Mouse (Mus musculus): ENCODE results near the gene Slc4a1.
"Not testable (repeated sequence)": the region's sequence is repeated elsewhere in the genome, so short reads cannot be mapped to it uniquely, and the experiment has no call there.

The Slc4a1 gene

GRCm38 (mm10) chr11:102399610-102400072 is 33.6 kb upstream of the Slc4a1 start:
- in situ Hi-C loops (cut with MboI; ENCODE audit: low sequenced_read_pairs) = no loop called here

- in situ Hi-C loops (cut with MboI; ENCODE audit: low sequenced_read_pairs) = no loop called here
Measured at GRCm38 (mm10) chr11:102399107-102399506, 33.1 kb upstream of the Slc4a1 start.

GRCm38 (mm10) chr11:102398007-102398825 is 32.2 kb upstream of the Slc4a1 start:
- in situ Hi-C loops (cut with MboI; ENCODE audit: low sequenced_read_pairs) = no loop called here

GRCm38 (mm10) chr11:102396671-102397141 is 30.7 kb upstream of the Slc4a1 start:
- in situ Hi-C loops (cut with MboI; ENCODE audit: low sequenced_read_pairs) = no loop called here

- in situ Hi-C loops (cut with MboI; ENCODE audit: low sequenced_read_pairs) = no loop called here
Measured at GRCm38 (mm10) chr11:102396263-102396662, 30.3 kb upstream of the Slc4a1 start.

- in situ Hi-C loops (cut with MboI; ENCODE audit: low sequenced_read_pairs) = no loop called here
Measured at GRCm38 (mm10) chr11:102395250-102395649, 29.2 kb upstream of the Slc4a1 start.

- in situ Hi-C loops (cut with MboI; ENCODE audit: low sequenced_read_pairs) = no loop called here
Measured at GRCm38 (mm10) chr11:102394421-102395124, 28.6 kb upstream of the Slc4a1 start.

- in situ Hi-C loops (cut with MboI; ENCODE audit: low sequenced_read_pairs) = no loop called here
Measured at GRCm38 (mm10) chr11:102393719-102394420, 27.9 kb upstream of the Slc4a1 start.

- in situ Hi-C loops (cut with MboI; ENCODE audit: low sequenced_read_pairs) = no loop called here
Measured at GRCm38 (mm10) chr11:102393238-102393634, 27.2 kb upstream of the Slc4a1 start, which contains the start of gene Rundc3a. Gene Rundc3a (plus strand): TSS chr11:102393403.

GRCm38 (mm10) chr11:102392441-102393237 is 26.6 kb upstream of the Slc4a1 start:
- in situ Hi-C loops (cut with MboI; ENCODE audit: low sequenced_read_pairs) = no loop called here

- in situ Hi-C loops (cut with MboI; ENCODE audit: low sequenced_read_pairs) = not testable (repeated sequence)
Measured at GRCm38 (mm10) chr11:102389436-102389835, 23.4 kb upstream of the Slc4a1 start.

- in situ Hi-C loops (cut with MboI; ENCODE audit: low sequenced_read_pairs) = no loop called here
Measured at GRCm38 (mm10) chr11:102386121-102386520, 20.1 kb upstream of the Slc4a1 start.

- in situ Hi-C loops (cut with MboI; ENCODE audit: low sequenced_read_pairs) = no loop called here
Measured at GRCm38 (mm10) chr11:102385075-102385474, 19.1 kb upstream of the Slc4a1 start.

- in situ Hi-C loops (cut with MboI; ENCODE audit: low sequenced_read_pairs) = no loop called here
Measured at GRCm38 (mm10) chr11:102384418-102384817, 18.4 kb upstream of the Slc4a1 start.

- in situ Hi-C loops (cut with MboI; ENCODE audit: low sequenced_read_pairs) = no loop called here
Measured at GRCm38 (mm10) chr11:102383365-102384136, 17.5 kb upstream of the Slc4a1 start.

- in situ Hi-C loops (cut with MboI; ENCODE audit: low sequenced_read_pairs) = no loop called here
Measured at GRCm38 (mm10) chr11:102382794-102383193, 16.8 kb upstream of the Slc4a1 start.

GRCm38 (mm10) chr11:102381341-102382100 is 15.5 kb upstream of the Slc4a1 start:
- in situ Hi-C loops (cut with MboI; ENCODE audit: low sequenced_read_pairs) = no loop called here

- in situ Hi-C loops (cut with MboI; ENCODE audit: low sequenced_read_pairs) = no loop called here
Measured at GRCm38 (mm10) chr11:102380091-102380490, 14.1 kb upstream of the Slc4a1 start.

- in situ Hi-C loops (cut with MboI; ENCODE audit: low sequenced_read_pairs) = no loop called here
Measured at GRCm38 (mm10) chr11:102377186-102377585, 11.2 kb upstream of the Slc4a1 start.
